Mouse (Mus musculus): ENCODE measurements around the gene Mpp6.

DNA sequence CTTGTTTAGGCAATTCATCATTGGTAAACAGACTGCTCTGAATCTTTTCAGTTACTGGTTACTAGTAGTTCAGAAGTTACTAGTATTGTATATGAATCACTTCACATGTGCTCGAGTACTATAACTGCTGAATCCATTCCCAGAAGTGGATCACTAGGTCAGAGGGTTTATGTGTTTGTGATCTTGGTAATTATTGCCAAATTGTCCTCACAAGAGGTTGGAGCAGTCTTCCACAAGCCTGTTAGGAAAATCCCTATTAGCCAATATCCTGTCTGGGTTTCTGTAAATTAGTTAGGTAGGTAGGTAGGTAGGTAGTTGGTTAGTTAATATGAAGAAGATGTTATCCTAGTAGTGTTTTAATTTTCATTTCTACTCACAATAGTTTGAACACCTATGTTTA is 65.7 kb downstream of the Mpp6 start:
- no peak for TF ChIP-seq CTCF (IDR thresholded peaks at IDR 0.05; ENCODE audit: borderline replicate concordance, extremely low read depth, insufficient read depth, insufficient read length)
- TF ChIP-seq POLR2A (IDR thresholded peaks at IDR 0.05; ENCODE audit: borderline replicate concordance, extremely low read depth, insufficient read depth, insufficient read length, poor library complexity, severe bottlenecking): no peak
